Mouse (Mus musculus) G1E (cell line): ENCODE data around the gene Ccnc. TPM values are rescaled to one million over a fixed set of nuclear protein-coding genes. Genes with fewer than 3 reads are reported as not detected.

ENCODE experiments used
- ATAC-seq: 2 replicates; pipeline ENCODE4 v1.8.0; 2016; ENCODE audit warnings: mild to moderate bottlenecking; ENCODE audit not compliant: insufficient number of reproducible peaks, poor library complexity, low FRiP score, severe bottlenecking; ENCODE audit errors: extremely low read depth
- DNase-seq: peaks from one replicate; pipeline ENCODE4 v3.0.0; 2012; ENCODE audit warnings: low spot score
- H3K27me3 ChIP-seq: 2 replicates; pipeline ENCODE4 v1.6.1; 2012; ENCODE audit warnings: mild to moderate bottlenecking, low read length, inconsistent platforms; ENCODE audit not compliant: insufficient read depth
- H3K36me3 ChIP-seq: replicated peaks from 2 replicates; pipeline ENCODE3; 2012; ENCODE audit warnings: mild to moderate bottlenecking, inconsistent platforms
- H3K4me1 ChIP-seq: 2 replicates; pipeline ENCODE4 v1.6.1; 2012; ENCODE audit warnings: low read depth, low read length, inconsistent platforms, mixed read lengths; ENCODE audit not compliant: insufficient read depth
- H3K4me3 ChIP-seq: 2 replicates; pipeline ENCODE4 v1.5.1; 2012; ENCODE audit warnings: low read depth, mild to moderate bottlenecking, inconsistent platforms, low read length, moderate library complexity, mixed read lengths
- H3K9me3 ChIP-seq: replicated peaks from 2 replicates; pipeline ENCODE4 v1.6.1; 2012; ENCODE audit warnings: inconsistent platforms
- CTCF ChIP-seq: IDR thresholded peaks from 2 replicates; pipeline ENCODE4 v1.5.1; 2012; ENCODE audit warnings: low read depth, low read length, inconsistent platforms, mixed read lengths
- GATA1 ChIP-seq: IDR thresholded peaks from 2 replicates; pipeline ENCODE4 v1.6.1; 2012; ENCODE audit warnings: borderline replicate concordance, low read length, inconsistent platforms, mixed read lengths
- GATA2 ChIP-seq: IDR thresholded peaks from 2 replicates; pipeline ENCODE4 v1.6.1; 2012; ENCODE audit warnings: low read depth, low read length, inconsistent platforms, borderline replicate concordance
- POLR2AphosphoS5 ChIP-seq: IDR thresholded peaks from 2 replicates; pipeline ENCODE4 v1.6.1; 2012; ENCODE audit warnings: low read depth, low read length, inconsistent platforms; ENCODE audit not compliant: insufficient replicate concordance
- TAL1 ChIP-seq: conservative IDR thresholded peaks from 2 replicates; pipeline ENCODE4 v1.6.1; 2012; ENCODE audit warnings: low read depth, low read length, inconsistent platforms, mixed read lengths
- polyA plus RNA-seq: library from polyadenylated mRNA; stranded (reverse); fragments of >175 nt; gene quantifications from 2 replicates; pipeline ENCODE4 v1.2.3, GENCODE M21; 2012
- total RNA-seq, 2 experiments: library from RNA; stranded (forward) in 1 of 2; stranded (reverse) in 1 of 2; fragments of 200-1000 nt in 1 of 2; fragments of >200 nt in 1 of 2; fragmentation: Nextera tagmentation in 1 of 2; gene quantifications; 2 replicates each; pipeline ENCODE4 v1.2.3; 2014 to 2017

The Ccnc gene
- total and polyA plus RNA-seq, 3 experiments: 1.9 to 56.1 (median 46.1) TPM

DNA sequence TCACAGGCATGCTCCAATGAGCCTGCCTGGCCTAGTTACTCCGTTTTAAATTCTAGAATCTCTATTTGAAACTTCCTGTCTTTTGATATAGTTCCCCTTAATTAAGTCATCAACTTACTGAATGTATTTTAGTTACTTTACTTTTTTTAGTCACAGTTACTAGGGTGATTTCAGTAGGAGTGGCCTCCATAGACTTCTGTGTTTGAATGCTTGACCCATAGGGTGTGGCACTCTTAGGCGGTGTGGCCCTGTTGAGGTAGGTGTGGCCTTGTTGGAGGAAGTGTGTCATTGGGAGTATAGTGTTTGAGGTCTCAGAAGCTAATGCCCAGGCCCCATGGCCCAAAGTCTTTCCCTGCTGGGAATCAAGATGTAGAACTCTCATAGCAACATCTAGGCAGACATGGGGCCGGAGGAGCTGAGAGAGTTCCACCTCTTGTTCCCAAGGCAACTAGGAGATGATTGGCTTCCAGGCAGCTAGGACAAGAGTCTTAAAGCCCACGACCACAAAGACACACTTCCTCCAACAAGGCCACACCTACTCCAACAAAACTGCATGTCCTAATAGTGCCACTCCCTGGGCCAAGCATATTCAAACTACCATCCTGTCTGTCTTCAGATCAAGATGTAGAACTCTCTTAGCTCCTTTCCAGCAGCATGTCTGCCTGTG, 27.8 kb downstream of the Ccnc start:
- Histone ChIP-seq H3K9me3 (no peaks in the 10 kb centered on the region; the same call in 1 of the 2 replicates), H3K4me1 (peaks cover 11% of the 10 kb centered on the region), H3K36me3 (peaks cover 32% of the 10 kb centered on the region), H3K27me3 (no peaks in the 10 kb centered on the region), H3K4me3 (no peak overlapping the region)
- ATAC-seq (peak; percentile 64), DNase-seq (no peak)
- TF ChIP-seq POLR2AphosphoS5: no peak
- no peak for TF ChIP-seq CTCF
- no peak for TF ChIP-seq GATA2
- TF ChIP-seq GATA1: no peak
- no peak for TF ChIP-seq TAL1

- no peak for DNase-seq
- TF ChIP-seq POLR2AphosphoS5: no peak
- no peak for TF ChIP-seq GATA2
- no peak for TF ChIP-seq GATA1
- TF ChIP-seq TAL1: no peak
- no peak for TF ChIP-seq CTCF
- Histone ChIP-seq H3K9me3 (no peaks in the 10 kb centered on the region; the same call in 1 of the 2 replicates), H3K4me3 (no peak overlapping the region), H3K4me1 (peaks cover 11% of the 10 kb centered on the region), H3K27me3 (no peaks in the 10 kb centered on the region), H3K36me3 (peaks cover 31% of the 10 kb centered on the region)
- ATAC-seq: no peak
These were observed 31.4 kb downstream of the Ccnc start for GRCm38 (mm10) chr4:21758860-21759259.

DNA sequence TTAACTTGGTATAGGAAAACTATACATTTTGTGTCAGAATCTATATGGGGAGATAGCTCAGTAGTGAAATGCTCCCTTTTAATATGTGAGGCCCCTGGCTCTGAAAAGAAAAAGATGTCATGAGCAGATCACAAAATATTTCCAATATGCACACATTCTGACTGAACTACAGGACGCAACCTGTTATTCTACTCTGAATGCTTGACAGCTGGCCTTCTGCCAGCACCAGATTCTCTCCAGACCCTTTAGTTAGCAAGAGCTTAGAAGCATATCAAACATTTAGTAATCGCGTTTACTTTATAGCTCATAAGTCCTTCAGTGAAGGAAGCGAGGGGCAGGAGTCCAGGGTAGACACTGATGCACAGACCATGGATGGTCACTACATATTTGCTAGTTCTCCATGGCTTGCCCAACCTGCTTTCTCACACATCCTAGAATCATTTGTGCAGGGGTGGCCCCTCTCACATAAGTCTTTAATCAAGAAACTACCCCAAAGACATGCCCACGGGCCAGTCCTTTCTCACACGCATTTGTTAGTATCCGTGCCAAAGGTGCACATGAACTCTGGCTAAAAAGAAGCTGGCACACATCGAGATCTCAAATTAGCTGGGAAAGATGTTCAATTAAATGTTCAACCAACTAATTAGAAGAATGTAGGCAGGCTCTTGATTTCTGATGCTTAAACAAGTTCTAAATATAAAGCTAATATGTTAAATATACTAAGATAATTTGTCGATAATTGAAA, 34.1 kb downstream of the Ccnc start:
- peaks cover 28% of the 10 kb centered on the region for H3K36me3 ChIP-seq

GRCm38 (mm10) chr4:21763827-21764226, 36.3 kb downstream of the Ccnc start:
- no peak overlapping the region for H3K4me3 ChIP-seq
- H3K4me1 ChIP-seq: peaks cover 5% of the 10 kb centered on the region
- H3K9me3 ChIP-seq: no peaks in the 10 kb centered on the region; the same call in 1 of the 2 replicates
- peaks cover 18% of the 10 kb centered on the region for H3K36me3 ChIP-seq
- DNase-seq: no peak
- ATAC-seq: no peak
- H3K27me3 ChIP-seq: no peaks in the 10 kb centered on the region
- no peak for TF ChIP-seq GATA2
- no peak for TF ChIP-seq POLR2AphosphoS5
- TF ChIP-seq TAL1: no peak
- TF ChIP-seq GATA1: no peak
- TF ChIP-seq CTCF: no peak

More for the DNA sequence above, 34.1 kb downstream of the Ccnc start:
- no peaks in the 10 kb centered on the region; the same call in 1 of the 2 replicates for H3K9me3 ChIP-seq
- TF ChIP-seq GATA2 (no peak), GATA1 (no peak), CTCF (no peak), TAL1 (no peak), POLR2AphosphoS5 (no peak)
- H3K4me1 ChIP-seq: peaks cover 5% of the 10 kb centered on the region
- no peak overlapping the region for H3K4me3 ChIP-seq
- DNase-seq: no peak
- ATAC-seq: no peak
- H3K27me3 ChIP-seq: no peaks in the 10 kb centered on the region

- no peaks in the 10 kb centered on the region for H3K9me3 ChIP-seq
- DNase-seq (no peak), ATAC-seq (no peak)
- peak overlapping the region; percentile 83 for H3K4me3 ChIP-seq
- H3K27me3 ChIP-seq: no peaks in the 10 kb centered on the region
- H3K4me1 ChIP-seq: peaks cover 5% of the 10 kb centered on the region
- H3K36me3 ChIP-seq: peaks cover 8% of the 10 kb centered on the region
- TF ChIP-seq POLR2AphosphoS5 (no peak), CTCF (no peak), GATA1 (no peak), TAL1 (no peak), GATA2 (no peak)
These were observed 38.8 kb downstream of the Ccnc start for GRCm38 (mm10) chr4:21766171-21766862.

DNA sequence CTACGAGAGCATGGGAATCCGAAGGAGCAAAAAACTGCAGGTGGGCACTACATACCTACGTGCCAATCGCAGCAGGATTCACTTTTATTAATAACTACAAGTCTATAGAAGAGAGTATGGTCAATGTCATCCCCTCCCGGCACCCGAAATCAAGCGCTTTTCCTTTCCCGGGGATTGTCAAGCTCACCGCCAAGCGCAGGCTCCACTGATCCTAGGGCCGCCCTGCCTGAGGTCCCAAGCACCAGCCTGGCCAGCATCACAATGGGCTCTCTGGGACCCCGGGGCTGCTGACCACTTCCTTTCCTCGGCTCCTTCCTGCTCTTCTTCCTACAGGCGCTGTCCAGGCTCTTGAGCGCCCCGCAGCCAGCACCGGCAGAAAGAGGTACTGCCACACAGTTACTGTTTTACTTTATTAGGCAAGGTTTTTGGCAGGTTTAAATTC, 39.4 kb downstream of the Ccnc start, which contains the start of the genes Usp45 and Tstd3:
Gene Usp45 (plus strand): TSS at position 294 of the 442 bp plus-strand sequence.
Gene Tstd3 (minus strand): TSS at position 350 of the 442 bp plus-strand sequence.
- ATAC-seq: peak; percentile 96
- H3K4me3 ChIP-seq: peak within 1 kb of the TSS; percentile 83
- peaks cover 5% of the 10 kb centered on the region for H3K4me1 ChIP-seq
- DNase-seq: peak; percentile 65
- H3K9me3 ChIP-seq: no peaks in the 10 kb centered on the region
- TF ChIP-seq GATA2 (no peak), CTCF (peak; percentile 72)
- H3K27me3 ChIP-seq: no peaks in the 10 kb centered on the region
- H3K36me3 ChIP-seq: peaks cover 3% of the 10 kb centered on the region
